Mouse (Mus musculus) cortical plate, adult 2 months (tissue): ENCODE data around the gene Crim1. TPM values are rescaled to one million over a fixed set of nuclear protein-coding genes. Genes with fewer than 3 reads are reported as not detected.

Source experiments
- H3K27ac ChIP-seq: fragments of 200-500 bp; 2 replicates; pipeline ENCODE4 v1.5.1; 2012; ENCODE audit warnings: low read length, control low read depth, inconsistent platforms; ENCODE audit not compliant: insufficient read depth
- H3K4me1 ChIP-seq: fragments of 200-500 bp; 2 replicates; pipeline ENCODE4 v1.6.1; 2011; ENCODE audit warnings: low read length; ENCODE audit not compliant: control insufficient read depth, insufficient read depth
- H3K4me3 ChIP-seq: fragments of 200-500 bp; 2 replicates; pipeline ENCODE4 v1.5.1; 2011; ENCODE audit warnings: mild to moderate bottlenecking, low read length, control low read depth; ENCODE audit not compliant: insufficient read depth
- CTCF ChIP-seq: fragments of 200-500 bp; IDR thresholded peaks from 2 replicates; pipeline ENCODE4 v1.5.1; 2011; ENCODE audit warnings: mild to moderate bottlenecking, control low read depth, low read length; ENCODE audit not compliant: insufficient read depth; ENCODE audit errors: extremely low read depth
- POLR2A ChIP-seq: fragments of 200-500 bp; IDR thresholded peaks from 2 replicates; pipeline ENCODE4 v1.6.1; 2011; ENCODE audit warnings: mild to moderate bottlenecking, low read length, control low read depth; ENCODE audit not compliant: insufficient read depth; ENCODE audit errors: extremely low read depth
- polyA plus RNA-seq: library from polyadenylated mRNA; depleted of rRNA; stranded (reverse); fragments of >200 nt; gene quantifications from 2 replicates; pipeline ENCODE4 v1.2.3, GENCODE M21; 2012

The Crim1 gene
- polyA plus RNA-seq, 1 experiment: 33.5 TPM

- H3K4me1 ChIP-seq: peaks cover 8% of the 10 kb centered on the region; the same call in 1 of the 2 replicates
- no peak overlapping the region for H3K27ac ChIP-seq
- H3K4me3 ChIP-seq: no peak overlapping the region
- TF ChIP-seq POLR2A (no peak), CTCF (no peak)
These were observed 23.9 kb downstream of the Crim1 start for GRCm38 (mm10) chr17:78223988-78224387.

- peaks cover 8% of the 10 kb centered on the region; the same call in 1 of the 2 replicates for H3K4me1 ChIP-seq
- H3K4me3 ChIP-seq: no peak overlapping the region
- no peak overlapping the region for H3K27ac ChIP-seq
- TF ChIP-seq CTCF (no peak), POLR2A (no peak)
These were observed 25.5 kb downstream of the Crim1 start for GRCm38 (mm10) chr17:78225547-78225946.

DNA sequence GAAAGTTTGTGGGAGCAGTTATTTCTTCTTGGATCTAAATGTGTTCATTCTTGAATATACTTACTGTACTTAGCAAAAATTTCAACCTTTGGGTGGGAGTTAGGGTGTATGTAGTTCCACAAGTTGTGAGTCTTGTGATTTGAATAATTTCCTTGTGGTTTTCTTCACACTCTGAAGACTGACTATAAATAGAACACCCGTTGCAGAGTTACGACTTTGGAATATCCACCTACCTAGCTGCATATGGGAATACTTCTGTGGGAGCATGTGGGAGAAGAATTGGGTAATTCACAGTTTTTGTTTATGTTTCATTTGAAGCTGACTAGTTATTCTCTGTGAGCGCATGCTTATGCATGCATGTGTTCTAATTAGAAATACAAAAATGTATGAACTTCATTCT, 27.2 kb downstream of the Crim1 start:
- peaks cover 5% of the 10 kb centered on the region; the same call in 1 of the 2 replicates for H3K4me1 ChIP-seq
- H3K4me3 ChIP-seq: no peak overlapping the region
- H3K27ac ChIP-seq: no peak overlapping the region
- TF ChIP-seq CTCF: no peak
- TF ChIP-seq POLR2A: no peak

- Histone ChIP-seq H3K4me3 (no peak overlapping the region), H3K27ac (no peak overlapping the region), H3K4me1 (peaks cover 2% of the 10 kb centered on the region; the same call in 1 of the 2 replicates)
- TF ChIP-seq CTCF (no peak), POLR2A (no peak)
These were observed 31.5 kb downstream of the Crim1 start for GRCm38 (mm10) chr17:78231567-78231966.

- Histone ChIP-seq H3K4me1 (no peaks in the 10 kb centered on the region), H3K4me3 (no peak overlapping the region), H3K27ac (no peak overlapping the region)
- TF ChIP-seq POLR2A (no peak), CTCF (no peak)
These were observed 32.7 kb downstream of the Crim1 start for GRCm38 (mm10) chr17:78232703-78233102.

DNA sequence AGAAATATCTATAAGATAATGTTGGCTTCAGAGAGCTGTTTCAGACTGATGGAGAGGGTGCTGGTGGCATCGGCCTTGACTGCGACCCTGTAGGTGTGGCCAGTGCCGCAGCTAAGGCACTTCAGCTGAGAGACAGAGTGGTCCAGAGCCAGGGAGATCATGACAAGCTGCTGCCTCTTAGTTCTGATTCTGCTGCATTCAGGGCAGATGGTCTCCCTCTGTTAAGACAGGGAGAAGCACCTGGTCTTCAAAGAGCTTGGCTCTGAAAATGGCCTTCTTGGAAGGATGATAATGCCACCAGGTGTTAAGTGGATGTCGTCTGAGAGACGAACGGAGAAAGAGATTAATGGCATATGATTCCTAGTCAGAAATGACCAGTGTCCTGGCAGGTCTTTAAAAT, 33.8 kb downstream of the Crim1 start:
- Histone ChIP-seq H3K4me3 (no peak overlapping the region), H3K27ac (no peak overlapping the region), H3K4me1 (no peaks in the 10 kb centered on the region)
- TF ChIP-seq CTCF (no peak), POLR2A (no peak)

- Histone ChIP-seq H3K4me1 (no peaks in the 10 kb centered on the region), H3K4me3 (no peak overlapping the region), H3K27ac (no peak overlapping the region)
- no peak for TF ChIP-seq POLR2A
- TF ChIP-seq CTCF: no peak
These were observed 36.1 kb downstream of the Crim1 start for GRCm38 (mm10) chr17:78236126-78236525.

DNA sequence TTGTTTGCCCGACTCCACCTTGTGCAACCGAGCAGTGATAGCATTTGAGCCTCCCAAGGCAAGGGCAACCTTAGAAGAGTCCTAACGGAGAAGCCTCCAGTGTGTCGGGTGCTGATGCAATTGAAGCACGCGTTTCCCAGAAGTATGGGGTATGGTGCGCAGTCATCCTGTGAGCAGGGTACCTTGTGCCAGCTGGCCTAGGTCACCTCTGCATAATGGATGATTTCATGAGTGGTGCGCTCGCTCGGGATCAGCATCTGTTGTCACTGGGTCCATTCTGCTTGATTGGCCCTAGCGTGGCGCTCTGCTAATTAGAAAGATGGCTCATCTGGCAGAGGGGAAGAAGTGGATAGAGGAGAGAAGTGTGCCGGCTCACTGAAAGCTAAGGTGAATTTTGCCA, 37.9 kb downstream of the Crim1 start:
- H3K27ac ChIP-seq: no peak overlapping the region
- no peak for TF ChIP-seq POLR2A
- no peak for TF ChIP-seq CTCF
- no peaks in the 10 kb centered on the region for H3K4me1 ChIP-seq
- H3K4me3 ChIP-seq: no peak overlapping the region

DNA sequence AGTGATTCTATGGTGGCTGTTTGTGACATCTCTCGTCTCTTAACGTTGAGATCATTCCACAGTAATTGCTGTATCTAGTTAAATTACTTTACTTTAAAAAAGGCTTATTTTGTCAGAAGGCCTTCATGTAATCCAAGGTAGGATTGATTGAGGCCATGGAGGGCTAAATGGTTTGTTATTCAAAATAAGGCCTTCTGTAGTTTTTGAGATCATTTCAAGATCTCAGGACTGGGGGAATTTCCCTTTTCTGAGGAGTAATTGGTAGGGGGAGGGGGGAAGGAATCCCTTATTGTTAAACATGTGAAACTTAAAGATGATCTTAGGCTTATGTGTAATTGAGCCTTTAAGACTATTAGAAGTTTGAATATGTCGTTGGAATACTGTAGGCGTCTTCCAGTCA, 40.1 kb downstream of the Crim1 start:
- H3K4me1 ChIP-seq: no peaks in the 10 kb centered on the region
- H3K4me3 ChIP-seq: no peak overlapping the region
- H3K27ac ChIP-seq: no peak overlapping the region
- TF ChIP-seq POLR2A (no peak), CTCF (no peak)

GRCm38 (mm10) chr17:78241238-78241637, 41.2 kb downstream of the Crim1 start:
- Histone ChIP-seq H3K27ac (no peak overlapping the region), H3K4me1 (no peaks in the 10 kb centered on the region), H3K4me3 (no peak overlapping the region)
- TF ChIP-seq POLR2A: no peak
- TF ChIP-seq CTCF: no peak
